In genomic region chr6:135279856-135280255, GRCm38 (mm10) we compare ENCODE assay signal across 20 mouse cellular contexts. TPM values are rescaled to one million over a fixed set of nuclear protein-coding genes. Genes with fewer than 3 reads are reported as not detected.
A peak's percentile ranks its signal among the peaks of the same experiment; 100 is the strongest.
DNase-seq lines count a peak whose midpoint lies in the region; ATAC-seq and TF ChIP-seq lines count a peak whose summit lies in the region.
"Had no signal": no experiment of that assay in that cellular context is flagged by ENCODE, and none has a peak within 500 bp of the region (broad histone marks: within the 10 kb centered on the region; RNA-seq: fewer than 3 reads in every experiment).

No protein-coding gene starts in this region.

- H3K4me1 ChIP-seq in hindbrain, embryonic 12.5 days = 0 out of 2 replicates have a peak, but pooled peaks cover 2% of the 10 kb centered on the region
- peaks cover 14% of the 10 kb centered on the region for H3K4me1 ChIP-seq in hindbrain, embryonic 10.5 days (replicated peaks)
- H3K4me1 ChIP-seq in midbrain, embryonic 11.5 days (ENCODE audit: control insufficient read depth, insufficient read depth, low read length) = no peaks in the 10 kb centered on the region
- no peaks in the 10 kb centered on the region for H3K4me1 ChIP-seq in midbrain, embryonic 16.5 days (ENCODE audit: control insufficient read depth, insufficient read depth, low read length)
- peaks cover 11% of the 10 kb centered on the region; the same call in 1 of the 2 replicates for H3K4me1 ChIP-seq in limb, embryonic 11.5 days (ENCODE audit: control insufficient read depth, insufficient read depth, low read length)
- H3K4me1 ChIP-seq: embryonic facial prominence, embryonic 15.5 days had no signal

- no peaks in the 10 kb centered on the region for H3K36me3 ChIP-seq in hindbrain, embryonic 12.5 days
- no peaks in the 10 kb centered on the region for H3K36me3 ChIP-seq in hindbrain, embryonic 10.5 days
- no peaks in the 10 kb centered on the region for H3K36me3 ChIP-seq in midbrain, embryonic 11.5 days (ENCODE audit: control insufficient read depth, insufficient read depth, low read length)
- no peaks in the 10 kb centered on the region for H3K36me3 ChIP-seq in midbrain, embryonic 16.5 days (ENCODE audit: control insufficient read depth, insufficient read depth, low read length)
- no peaks in the 10 kb centered on the region for H3K36me3 ChIP-seq in limb, embryonic 11.5 days (ENCODE audit: control insufficient read depth, insufficient read depth, low read length)
- H3K36me3 ChIP-seq: embryonic facial prominence, embryonic 15.5 days; forebrain, embryonic 10.5 days had no signal

- no peak overlapping the region for H3K4me2 ChIP-seq in hindbrain, embryonic 12.5 days (replicated peaks)
- no peak overlapping the region for H3K4me2 ChIP-seq in midbrain, embryonic 11.5 days
- H3K4me2 ChIP-seq in midbrain, embryonic 16.5 days (ENCODE audit: low read length) = no peak overlapping the region
- H3K4me2 ChIP-seq in limb, embryonic 11.5 days (ENCODE audit: low read depth, severe bottlenecking) = no peak overlapping the region
- H3K4me2 ChIP-seq: embryonic facial prominence, embryonic 15.5 days had no signal

- DNase-seq in hindbrain, embryonic 10.5 days (ENCODE audit: low spot score) = no peak
- peak; percentile 81 for DNase-seq in midbrain, embryonic 11.5 days (ENCODE audit: low spot score, missing footprints)
- peak; percentile 20 for DNase-seq in brain, embryonic 14.5 days (ENCODE audit: low read depth)
- DNase-seq in limb, embryonic 11.5 days (ENCODE audit: low spot score) = peak; percentile 69
- no peak for DNase-seq in urinary bladder, postnatal 25 days (ENCODE audit: low spot score)
- DNase-seq in cerebellum, adult 9-10 months = no peak
- DNase-seq: cerebellum, adult 11-12 months; gastrocnemius, postnatal 14 days; liver; lung, adult 18-20 months; spleen, adult 18-20 months; thymus, adult 2 months had no signal

- no peaks in the 10 kb centered on the region for H3K9me3 ChIP-seq in hindbrain, embryonic 12.5 days (replicated peaks)
- no peaks in the 10 kb centered on the region for H3K9me3 ChIP-seq in hindbrain, embryonic 10.5 days
- no peaks in the 10 kb centered on the region for H3K9me3 ChIP-seq in midbrain, embryonic 11.5 days (ENCODE audit: control insufficient read depth, low read length)
- no peaks in the 10 kb centered on the region for H3K9me3 ChIP-seq in midbrain, embryonic 16.5 days (replicated peaks; ENCODE audit: control insufficient read depth, low read length, poor library complexity, severe bottlenecking)
- no peaks in the 10 kb centered on the region for H3K9me3 ChIP-seq in limb, embryonic 11.5 days (ENCODE audit: control insufficient read depth, low read length)
- H3K9me3 ChIP-seq: embryonic facial prominence, embryonic 15.5 days; forebrain, embryonic 10.5 days had no signal

- WGBS in hindbrain, embryonic 12.5 days = 51% methylated on average over 10 of the region's 10 CpGs
- WGBS in hindbrain, embryonic 10.5 days = 56% methylated on average over 10 of the region's 10 CpGs
- 54% methylated on average over 10 of the region's 10 CpGs for whole genome bisulfite sequencing in midbrain, embryonic 11.5 days
- 32% methylated on average over 10 of the region's 10 CpGs for WGBS in midbrain, embryonic 16.5 days
- 3% methylated on average over 10 of the region's 10 CpGs for WGBS in limb, embryonic 11.5 days

- no peak for TF ChIP-seq POLR2A in brain, embryonic 14.5 days (IDR thresholded peaks at IDR 0.05; ENCODE audit: borderline replicate concordance, extremely low read depth, insufficient read depth, insufficient read length, poor library complexity, severe bottlenecking)

- peak overlapping the region; percentile 5; the same call in 1 of the 2 replicates for H3K27ac ChIP-seq in hindbrain, embryonic 12.5 days
- H3K27ac ChIP-seq in hindbrain, embryonic 10.5 days = no peak overlapping the region
- H3K27ac ChIP-seq in midbrain, embryonic 11.5 days (ENCODE audit: low read depth, low read length) = no peak overlapping the region
- no peak overlapping the region for H3K27ac ChIP-seq in midbrain, embryonic 16.5 days (ENCODE audit: low read length)
- no peak overlapping the region for H3K27ac ChIP-seq in limb, embryonic 11.5 days (replicated peaks; ENCODE audit: low read depth, low read length)
- H3K27ac ChIP-seq: embryonic facial prominence, embryonic 15.5 days; forebrain, embryonic 10.5 days; macrophage had no signal

- no peaks in the 10 kb centered on the region for H3K27me3 ChIP-seq in hindbrain, embryonic 12.5 days
- H3K27me3 ChIP-seq in hindbrain, embryonic 10.5 days (ENCODE audit: insufficient read depth, poor library complexity, severe bottlenecking) = no peaks in the 10 kb centered on the region
- H3K27me3 ChIP-seq in midbrain, embryonic 11.5 days (ENCODE audit: control insufficient read depth, insufficient read depth, low read length) = no peaks in the 10 kb centered on the region
- no peaks in the 10 kb centered on the region for H3K27me3 ChIP-seq in midbrain, embryonic 16.5 days (ENCODE audit: control insufficient read depth, insufficient read depth, low read depth, low read length)
- no peaks in the 10 kb centered on the region for H3K27me3 ChIP-seq in limb, embryonic 11.5 days (ENCODE audit: control insufficient read depth, insufficient read depth, low read length)
- H3K27me3 ChIP-seq: embryonic facial prominence, embryonic 15.5 days had no signal

- H3K9ac ChIP-seq in hindbrain, embryonic 12.5 days = no peak overlapping the region
- H3K9ac ChIP-seq in midbrain, embryonic 11.5 days (ENCODE audit: low read length) = no peak overlapping the region
- no peak overlapping the region for H3K9ac ChIP-seq in midbrain, embryonic 16.5 days (ENCODE audit: low read depth, low read length)
- no peak overlapping the region for H3K9ac ChIP-seq in limb, embryonic 11.5 days (ENCODE audit: low read length)
- H3K9ac ChIP-seq: embryonic facial prominence, embryonic 15.5 days had no signal

- no peak for ATAC-seq in hindbrain, embryonic 12.5 days (ENCODE audit: low FRiP score)
- ATAC-seq in midbrain, embryonic 11.5 days (ENCODE audit: low FRiP score) = no peak
- ATAC-seq in midbrain, embryonic 16.5 days = no peak
- no peak for ATAC-seq in limb, embryonic 11.5 days (ENCODE audit: insufficient number of reproducible peaks, low FRiP score, low TSS enrichment, low read depth)
- ATAC-seq: inflammation-experienced regulatory T-cells, adult 6 months had no signal

- no peak overlapping the region for H3K4me3 ChIP-seq in hindbrain, embryonic 12.5 days
- no peak overlapping the region for H3K4me3 ChIP-seq in hindbrain, embryonic 10.5 days
- H3K4me3 ChIP-seq in midbrain, embryonic 11.5 days (ENCODE audit: low read depth, low read length) = no peak overlapping the region
- H3K4me3 ChIP-seq in midbrain, embryonic 16.5 days (ENCODE audit: low read depth, low read length) = no peak overlapping the region
- no peak overlapping the region for H3K4me3 ChIP-seq in limb, embryonic 11.5 days (ENCODE audit: low read depth, low read length)
- H3K4me3 ChIP-seq: embryonic facial prominence, embryonic 15.5 days; forebrain, embryonic 10.5 days had no signal

- TF ChIP-seq CTCF in brain, embryonic 14.5 days (IDR thresholded peaks at IDR 0.05; ENCODE audit: borderline replicate concordance, extremely low read depth, insufficient read depth, insufficient read length) = no peak

RNA-seq across cellular contexts. Expression of gene Gsg1, which starts 25.7 kb away (rescaled TPM):
- 0.40 and 0.78 TPM in 2 replicates for polyA plus RNA-seq in hindbrain, embryonic 12.5 days (2016; fragmentation: Nextera tagmentation; extraction: Ambion mirVana)
- 0.39 and 0.58 TPM in 2 replicates for polyA plus RNA-seq in hindbrain, embryonic 10.5 days (2016; fragmentation: Nextera tagmentation; extraction: Ambion mirVana)
- polyA plus RNA-seq in midbrain, embryonic 11.5 days (2014; fragmentation: Nextera tagmentation; extraction: Ambion mirVana) = 0.16 and 0.48 TPM in 2 replicates
- polyA plus RNA-seq in midbrain, embryonic 16.5 days (2015; fragmentation: Nextera tagmentation; extraction: Ambion mirVana) = 0.25 TPM in 2 replicates
- 0.27 and 0.44 TPM in 2 replicates for polyA plus RNA-seq in brain, embryonic 14.5 days (2012; rRNA removed)
- 0.81 and 0.91 TPM in 2 replicates for polyA plus RNA-seq in limb, embryonic 11.5 days (2014; fragmentation: Nextera tagmentation; extraction: Ambion mirVana)
- polyA plus RNA-seq: forebrain, embryonic 10.5 days; inflammation-experienced regulatory T-cells, adult 6 months had no signal

RNA-seq across cellular contexts. Expression of gene Pbp2, which starts 30.3 kb away (rescaled TPM):
- 0.18 and 0.22 TPM in 2 replicates for polyA plus RNA-seq in hindbrain, embryonic 12.5 days (2016; fragmentation: Nextera tagmentation; extraction: Ambion mirVana)
- 0.29 TPM in 1 of 2 replicates, not detected in the other for polyA plus RNA-seq in hindbrain, embryonic 10.5 days (2016; fragmentation: Nextera tagmentation; extraction: Ambion mirVana)
- not detected in 2 replicates for polyA plus RNA-seq in midbrain, embryonic 11.5 days (2014; fragmentation: Nextera tagmentation; extraction: Ambion mirVana)
- not detected in 2 replicates for polyA plus RNA-seq in midbrain, embryonic 16.5 days (2015; fragmentation: Nextera tagmentation; extraction: Ambion mirVana)
- 0.08 TPM in 1 of 2 replicates, not detected in the other for polyA plus RNA-seq in brain, embryonic 14.5 days (2012; rRNA removed)
- 0.23 TPM in 1 of 2 replicates, not detected in the other for polyA plus RNA-seq in limb, embryonic 11.5 days (2014; fragmentation: Nextera tagmentation; extraction: Ambion mirVana)
- polyA plus RNA-seq: forebrain, embryonic 10.5 days; heart, postnatal 0 days; inflammation-experienced regulatory T-cells, adult 6 months; macrophage; stomach, embryonic 14.5 days; thymus, adult 2 months had no signal

Comparison
In these comparisons a context has a peak if more than half of its experiments do, and no peak if none do; other contexts are left out.
1. DNase-seq: peak in midbrain, embryonic 11.5 days (single experiment), brain, embryonic 14.5 days (single experiment) and limb, embryonic 11.5 days (single experiment); none in hindbrain, embryonic 10.5 days (single experiment), urinary bladder, postnatal 25 days (single experiment) and cerebellum, adult 9-10 months (single experiment).